Mouse (Mus musculus) hematopoietic multipotent progenitor cell, adult 10-12 weeks (in vitro differentiated cells): Measurements from ENCODE around the gene Foxj3. TPM values are rescaled to one million over a fixed set of nuclear protein-coding genes. Genes with fewer than 3 reads are reported as not detected.

ENCODE experiments used
- polyA plus RNA-seq: library from polyadenylated mRNA; stranded (reverse); fragments of >175 nt; gene quantifications from 2 replicates; pipeline ENCODE4 v1.2.3, GENCODE M21; 2012; ENCODE audit warnings: low replicate concordance

The Foxj3 gene
- 13.0 and 14.6 TPM in 2 replicates for polyA plus RNA-seq

DNA sequence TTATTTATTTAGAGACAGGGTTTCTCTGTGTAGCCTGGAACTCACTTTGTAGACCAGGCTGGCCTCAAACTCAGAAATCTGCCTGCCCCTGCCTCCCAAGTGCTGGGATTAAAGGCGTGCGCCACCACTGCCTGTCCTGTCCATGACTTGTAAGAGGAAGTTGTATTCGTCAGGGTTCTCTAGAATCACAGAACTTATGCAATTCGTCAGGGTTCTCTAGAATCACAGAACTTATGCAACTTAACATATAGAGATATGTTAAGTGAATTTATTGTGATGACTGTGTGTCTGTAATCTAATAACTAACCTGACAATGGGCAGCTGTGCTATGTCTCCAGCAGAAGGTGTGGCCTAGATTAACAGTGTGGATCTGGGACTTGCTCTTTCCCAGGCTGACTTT, at the start of gene Foxj3:
Gene Foxj3 (plus strand): TSS at position 390 of the 400 bp plus-strand sequence.

DNA sequence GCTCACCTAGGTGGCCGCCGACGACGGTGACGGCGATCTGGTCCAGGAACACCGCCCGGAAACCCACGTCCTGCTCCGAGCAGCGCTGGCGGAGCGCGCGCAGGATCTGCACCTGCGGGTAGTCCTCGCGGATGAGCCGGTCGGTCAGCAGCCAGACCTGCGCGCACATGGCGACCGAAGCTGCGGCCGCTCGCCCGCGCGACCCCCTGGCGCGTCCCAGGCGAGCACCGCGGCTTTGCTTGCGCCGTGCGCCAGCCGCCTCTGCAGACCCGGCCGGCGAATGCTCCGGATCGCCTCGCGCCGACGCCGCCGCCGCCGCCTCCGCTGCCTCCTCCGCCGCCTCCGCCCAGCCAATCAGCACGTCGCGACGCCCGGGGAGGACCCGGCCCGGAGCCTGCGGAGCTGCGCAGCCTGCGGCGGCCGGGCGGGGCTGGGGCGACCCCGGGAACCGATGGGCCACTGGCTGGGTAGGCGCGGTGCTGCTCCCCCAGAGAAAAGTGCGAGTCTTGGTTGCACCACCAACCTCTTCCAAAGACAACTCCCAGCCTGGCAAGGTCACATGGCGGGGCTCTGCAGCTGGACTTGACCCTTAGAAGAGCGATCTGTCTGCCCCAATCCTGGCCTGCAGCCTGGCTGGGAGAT, 44.4 kb upstream of the Foxj3 start, which contains the start of gene Rimkla:
Gene Rimkla (minus strand): TSS at position 338 of the 642 bp plus-strand sequence.

DNA sequence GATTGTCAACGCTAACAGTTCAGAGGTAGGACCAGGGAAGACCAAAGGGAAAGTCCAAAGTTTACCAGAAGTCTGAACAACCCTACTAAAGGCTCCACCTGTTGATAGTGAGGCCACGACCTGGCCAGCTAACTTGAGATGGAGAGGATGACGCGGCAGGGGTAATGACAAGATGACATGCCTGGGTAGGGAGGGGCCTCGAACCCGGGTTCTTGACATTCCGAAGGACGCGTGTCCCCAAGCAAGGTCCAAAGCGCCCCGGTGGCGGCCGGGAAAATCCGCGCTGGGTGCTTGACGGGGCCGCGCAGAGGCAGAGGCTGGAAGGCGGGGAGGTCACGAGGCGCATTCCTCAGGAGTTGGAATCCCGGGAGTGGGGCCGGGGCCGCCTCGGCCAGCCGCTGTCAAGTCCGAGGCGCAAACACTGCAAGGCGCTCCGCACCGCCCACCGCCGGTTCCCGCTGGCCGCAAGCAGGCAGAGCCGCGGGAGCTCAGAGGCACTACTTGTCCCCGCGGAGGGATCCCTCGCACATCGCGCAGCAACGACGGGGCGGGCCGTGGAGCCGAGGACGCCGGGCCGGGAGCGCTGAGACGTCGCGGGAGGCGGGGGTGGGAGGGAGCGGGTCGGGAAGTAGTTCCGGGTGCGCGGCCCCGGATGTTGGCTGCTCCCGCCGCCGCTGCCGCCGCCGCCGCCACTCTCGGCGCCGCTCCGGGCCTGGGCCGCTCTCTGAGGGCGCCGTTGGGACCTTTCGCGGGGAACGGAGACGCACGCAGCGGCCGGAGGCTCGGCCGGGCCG, 2.4 kb downstream of the Foxj3 start, which contains the start of gene Frg2f1:
Gene Frg2f1 (minus strand): TSS at position 499 of the 794 bp plus-strand sequence.

DNA sequence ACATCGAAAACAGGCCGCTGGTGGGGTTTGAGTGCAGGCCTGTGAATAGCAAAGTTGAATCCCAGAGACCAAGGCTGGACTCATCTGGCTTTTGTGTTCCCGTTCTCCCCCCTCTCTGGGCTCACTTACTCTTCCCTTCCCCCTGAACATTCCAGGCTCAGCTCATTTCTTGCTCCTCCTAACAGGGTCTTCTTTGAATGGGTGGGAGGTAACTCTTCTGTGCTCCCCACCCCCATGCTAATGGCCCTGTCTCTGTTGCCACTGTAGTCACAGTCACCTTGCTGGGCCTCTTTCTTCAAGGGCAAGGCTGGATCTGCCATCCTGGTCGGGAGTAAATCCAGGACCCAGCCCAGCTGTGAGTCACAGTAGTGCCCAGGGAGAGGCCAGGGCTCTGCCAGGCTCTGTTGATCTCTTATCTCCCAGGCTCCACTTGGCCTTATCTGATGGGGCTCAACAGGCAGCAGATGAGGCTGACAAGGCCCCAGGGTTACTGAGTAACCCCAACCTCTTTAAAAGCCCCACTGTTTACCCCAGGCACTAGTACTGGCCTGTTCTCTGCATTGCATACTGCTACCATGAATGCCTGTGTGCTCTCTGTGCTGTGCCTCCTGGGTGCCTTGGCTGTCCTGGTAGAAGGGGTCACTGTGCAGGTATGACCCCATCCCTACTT, 100.5 kb downstream of the Foxj3 start, which contains the start of gene Guca2a:
Gene Guca2a (plus strand): TSS at position 529 of the 670 bp plus-strand sequence.

DNA sequence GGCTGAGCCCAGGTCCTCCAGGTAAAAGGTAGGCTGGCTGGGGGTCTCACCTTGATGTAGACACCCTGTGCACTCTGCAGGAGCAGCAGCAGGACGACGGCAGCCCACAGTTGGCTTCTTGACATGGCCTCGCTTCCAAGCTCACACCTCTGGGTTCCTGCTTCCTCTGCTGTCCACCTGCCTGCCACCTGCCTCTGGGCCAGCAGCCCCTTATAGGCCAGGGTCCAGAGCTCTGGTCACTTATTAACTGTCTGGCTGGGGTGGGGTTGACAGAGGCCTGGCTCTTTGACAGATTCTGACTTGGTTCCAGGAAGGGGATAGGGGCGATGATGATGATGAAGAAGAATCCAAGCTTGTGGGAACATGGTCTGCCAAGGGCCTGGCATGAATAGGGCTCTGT, 121.9 kb downstream of the Foxj3 start, which contains the start of gene Guca2b:
Gene Guca2b (minus strand): TSS at position 224 of the 400 bp plus-strand sequence.

Other genes with a start within 250 kb of the Foxj3 start
- 573 and 743 TPM in 2 replicates for gene Ybx1, start 242.4 kb upstream of the Foxj3 start, polyA plus RNA-seq
- gene Ppih, start 216.5 kb upstream of the Foxj3 start, polyA plus RNA-seq, result 1.5 and 2.9 TPM in 2 replicates
- 0.85 and 0.96 TPM in 2 replicates for gene Ccdc30, start 121.5 kb upstream of the Foxj3 start, polyA plus RNA-seq
- gene Ppcs, start 114.6 kb upstream of the Foxj3 start, polyA plus RNA-seq, result 14.1 and 25.8 TPM in 2 replicates
- gene Zmynd12, start 114.2 kb upstream of the Foxj3 start, polyA plus RNA-seq, result 0.18 and 0.21 TPM in 2 replicates
- 0.05 and 0.25 TPM in 2 replicates for gene Rimkla, start 44.4 kb upstream of the Foxj3 start, polyA plus RNA-seq
- 15.8 and 53.1 TPM in 2 replicates for gene Frg2f1, start 2.5 kb downstream of the Foxj3 start, polyA plus RNA-seq
- not detected in 2 replicates for gene Guca2a, start 100.7 kb downstream of the Foxj3 start, polyA plus RNA-seq
- gene Guca2b, start 122.0 kb downstream of the Foxj3 start, polyA plus RNA-seq, result 0.43 and 0.67 TPM in 2 replicates
- 21.1 and 22.5 TPM in 2 replicates for gene Hivep3, start 196.8 kb downstream of the Foxj3 start, polyA plus RNA-seq